Mouse (Mus musculus) gastrocnemius, postnatal 36 days (tissue): ENCODE results near the gene Itga3. TPM values are rescaled to one million over a fixed set of nuclear protein-coding genes. Genes with fewer than 3 reads are reported as not detected.

Source experiments
- total RNA-seq, 2 experiments: library from RNA; stranded (reverse); gene quantifications; 2 replicates each; pipeline ENCODE4 v1.2.3; 2021

Itga3 gene
- total RNA-seq, 2 experiments from 2014 or later = 3.2 to 4.0 TPM

Other genes starting within 250 kb of the Itga3 start
- gene Col1a1, start 140.6 kb downstream of the Itga3 start, total RNA-seq = 100 to 1,000 TPM; 604 to 803 TPM
- gene Hils1, start 109.2 kb downstream of the Itga3 start, total RNA-seq = not detected
- gene Sgca, start 100.5 kb downstream of the Itga3 start, total RNA-seq = 100 to 1,000 TPM; 252 to 259 TPM
- 10 to 100 TPM; 21.9 to 22.0 TPM for gene Ppp1r9b, start 85.8 kb downstream of the Itga3 start, total RNA-seq
- gene Samd14, start 66.9 kb downstream of the Itga3 start, total RNA-seq = under 1 TPM; 0.44 to 0.56 TPM
- gene Pdk2, start 35.4 kb downstream of the Itga3 start, total RNA-seq = 100 to 1,000 TPM; 370 to 480 TPM
- not detected for gene Dlx3, start 43.3 kb upstream of the Itga3 start, total RNA-seq
- not detected for gene Dlx4, start 69.5 kb upstream of the Itga3 start, total RNA-seq
- not detected for gene Tac4, start 184.7 kb upstream of the Itga3 start, total RNA-seq
- gene Kat7, start 233.4 kb upstream of the Itga3 start, total RNA-seq = 10 to 100 TPM; 20.8 to 25.1 TPM